Mouse (Mus musculus): ENCODE measurements around the gene Ccdc65. TPM values are rescaled to one million over a fixed set of nuclear protein-coding genes. Genes with fewer than 3 reads are reported as not detected.

Gene Ccdc65
- total RNA-seq (2023) = not detected

GRCm38 (mm10) chr15:98707766-98708372 lies at the start of gene Ccdc65:
TSS of gene Ccdc65 (plus strand) at chr15:98708207.

GRCm38 (mm10) chr15:98662567-98663545 lies 45.2 kb upstream of the Ccdc65 start, which contains the start of gene Ddx23:
TSS of gene Ddx23 (minus strand) at chr15:98662894.

GRCm38 (mm10) chr15:98676940-98677728 lies 30.9 kb upstream of the Ccdc65 start, which contains the start of gene Rnd1:
TSS of gene Rnd1 (minus strand) at chr15:98677461.

GRCm38 (mm10) chr15:98727443-98728321 lies 19.7 kb downstream of the Ccdc65 start, which contains the start of gene Fkbp11:
TSS of gene Fkbp11 (minus strand) at chr15:98728198.

GRCm38 (mm10) chr15:98762670-98763529 lies 54.9 kb downstream of the Ccdc65 start, which contains the start of gene Arf3:
TSS of gene Arf3 (minus strand) at chr15:98763214.

Other genes with a start within 250 kb of the Ccdc65 start
- not detected for gene OR5BS1P, start 238.3 kb upstream of the Ccdc65 start, total RNA-seq (2023)
- gene Lalba, start 225.5 kb upstream of the Ccdc65 start, total RNA-seq (2023) = under 1 TPM in 1 of 2 experiments, not detected in 1; 0.75 TPM
- gene Olfr279, start 215.8 kb upstream of the Ccdc65 start, total RNA-seq (2023) = not detected
- 10 to 100 TPM; 80.7 to 85.4 TPM for gene Kansl2, start 173.9 kb upstream of the Ccdc65 start, total RNA-seq (2023)
- 100 to 1,000 TPM; 134 to 143 TPM for gene Ccnt1, start 137.3 kb upstream of the Ccdc65 start, total RNA-seq (2023)
- gene 4930415O20Rik, start 137.2 kb upstream of the Ccdc65 start, total RNA-seq (2023) = not detected
- gene Adcy6, start 98.1 kb upstream of the Ccdc65 start, total RNA-seq (2023) = 1 to 10 TPM; 4.3 to 4.5 TPM
- not detected for gene Cacnb3, start 77.4 kb upstream of the Ccdc65 start, total RNA-seq (2023)
- gene Ddx23, start 45.3 kb upstream of the Ccdc65 start, total RNA-seq (2023) = 100 to 1,000 TPM; 134 to 152 TPM
- not detected for gene Rnd1, start 30.7 kb upstream of the Ccdc65 start, total RNA-seq (2023)
- 10 to 100 TPM; 24.6 to 26.6 TPM for gene Fkbp11, start 20.0 kb downstream of the Ccdc65 start, total RNA-seq (2023)
- 10 to 100 TPM; 89.5 to 91.6 TPM for gene Arf3, start 55.0 kb downstream of the Ccdc65 start, total RNA-seq (2023)
- gene Wnt10b, start 69.9 kb downstream of the Ccdc65 start, total RNA-seq (2023) = under 1 TPM; 0.83 to 0.87 TPM
- not detected for gene Wnt1, start 81.7 kb downstream of the Ccdc65 start, total RNA-seq (2023)
- gene Ddn, start 101.3 kb downstream of the Ccdc65 start, total RNA-seq (2023) = under 1 TPM; 0.23 to 0.30 TPM
- 10 to 100 TPM; 76.9 to 79.0 TPM for gene Prkag1, start 123.3 kb downstream of the Ccdc65 start, total RNA-seq (2023)
- gene Kmt2d, start 163.0 kb downstream of the Ccdc65 start, total RNA-seq (2023) = 100 to 1,000 TPM; 192 to 206 TPM
- gene Rhebl1, start 186.3 kb downstream of the Ccdc65 start, total RNA-seq (2023) = 10 to 100 TPM; 19.5 to 22.6 TPM
- under 1 TPM in 1 of 2 experiments, not detected in 1; 0.65 TPM for gene Dhh, start 190.3 kb downstream of the Ccdc65 start, total RNA-seq (2023)
- 100 to 1,000 TPM; 266 to 275 TPM for gene Lmbr1l, start 210.0 kb downstream of the Ccdc65 start, total RNA-seq (2023)
- 100 to 1,000 TPM; 145 to 154 TPM for gene Tuba1b, start 226.4 kb downstream of the Ccdc65 start, total RNA-seq (2023)
- gene Gm49450, start 245.3 kb downstream of the Ccdc65 start, total RNA-seq (2023) = not detected
- gene Tuba1a, start 245.5 kb downstream of the Ccdc65 start, total RNA-seq (2023) = 100 to 1,000 TPM in 1 of 2 experiments, 10 to 100 TPM in 1; 83.7 to 117 TPM

All from B cell, adult 67 days (primary cell).